Mouse (Mus musculus) C2C12 (cell line): ENCODE data around the gene Stk31.
"Not testable (repeated sequence)": the region's sequence is repeated elsewhere in the genome, so short reads cannot be mapped to it uniquely, and the experiment has no call there.

Source experiments
- CEBPB ChIP-seq: IDR thresholded peaks from one replicate; pipeline ENCODE4 v1.6.1; 2011; ENCODE audit warnings: low read depth, mild to moderate bottlenecking, control low read depth, moderate library complexity
- CTCF ChIP-seq: IDR thresholded peaks from one replicate; pipeline ENCODE4 v1.5.1; 2011; ENCODE audit not compliant: control insufficient read depth, insufficient read depth, insufficient read length
- MAX ChIP-seq: IDR thresholded peaks from one replicate; pipeline ENCODE4 v1.6.1; 2011; ENCODE audit warnings: mild to moderate bottlenecking, control low read depth
- MYOD1 ChIP-seq: IDR thresholded peaks from one replicate; pipeline ENCODE4 v1.6.1; 2011; ENCODE audit warnings: low read depth; ENCODE audit not compliant: control insufficient read depth, insufficient read length
- MYOG ChIP-seq: IDR thresholded peaks from one replicate; pipeline ENCODE4 v1.6.1; 2011; ENCODE audit not compliant: control insufficient read depth, insufficient read length; ENCODE audit errors: extremely low read depth
- USF1 ChIP-seq: IDR thresholded peaks from one replicate; pipeline ENCODE4 v1.6.1; 2011; ENCODE audit warnings: low read depth, mild to moderate bottlenecking, control low read depth, moderate library complexity

DNA sequence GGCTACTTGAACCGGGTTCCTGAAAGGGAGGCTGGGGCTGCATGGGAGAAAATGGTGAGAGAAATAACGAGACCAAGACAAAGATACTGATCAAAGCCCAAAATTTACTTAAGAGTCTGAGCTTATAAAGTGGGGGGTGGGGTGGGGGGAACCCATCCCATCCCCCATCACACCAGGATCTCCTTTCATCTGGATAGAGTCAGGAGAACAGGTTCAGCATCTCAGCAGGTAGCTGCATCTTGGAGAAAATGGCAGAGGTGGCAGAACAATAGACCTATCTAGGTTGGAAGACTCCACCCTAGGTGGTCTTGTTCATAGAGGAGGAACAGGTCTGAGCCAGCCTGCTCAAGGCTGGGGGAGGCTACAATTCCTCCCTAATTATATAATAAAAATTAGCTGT is 17.6 kb downstream of the Stk31 start:
- not testable (repeated sequence) for TF ChIP-seq CTCF, MYOG, MAX, USF1, CEBPB, MYOD1
